Mouse (Mus musculus): Measurements from ENCODE around the gene Spc24.

- TF ChIP-seq POLR2A (IDR thresholded peaks at IDR 0.05; ENCODE audit: low read depth, low read length) (no peak), CTCF (IDR thresholded peaks at IDR 0.05; ENCODE audit: extremely low read depth, insufficient read length, insufficient replicate concordance, low read depth, low read length) (no peak)
Observed at GRCm38 (mm10) chr9:21796919-21797318, 36.8 kb upstream of the Spc24 start.
